Mouse (Mus musculus) CH12.LX (cell line): Measurements from ENCODE around the gene Gm49354. TPM values are rescaled to one million over a fixed set of nuclear protein-coding genes. Genes with fewer than 3 reads are reported as not detected.

ENCODE experiments used
- DNase-seq: peaks from one replicate; pipeline ENCODE4 v3.0.0-alpha.2; 2013; ENCODE audit errors: extremely low read depth
- H3K27ac ChIP-seq: 2 replicates; pipeline ENCODE4 v1.5.1; 2012; ENCODE audit warnings: low read depth, mild to moderate bottlenecking, control low read depth, moderate library complexity; ENCODE audit not compliant: insufficient read depth
- H3K27me3 ChIP-seq: replicated peaks from 2 replicates; pipeline ENCODE3; 2012; ENCODE audit warnings: inconsistent platforms
- H3K36me3 ChIP-seq, 2 experiments: replicated peaks in 1 of 2; 2 replicates each; pipeline versions ENCODE3 to v1.6.1; 2012; ENCODE audit warnings: inconsistent platforms in 1 of 2, low read length in 1 of 2, mild to moderate bottlenecking in 1 of 2, mixed read lengths in 1 of 2, moderate library complexity in 1 of 2; ENCODE audit not compliant: control insufficient read depth in 1 of 2, insufficient read depth in 1 of 2
- H3K4me1 ChIP-seq, 2 experiments: 2 replicates each; pipeline ENCODE4 v1.6.1; 2012; ENCODE audit warnings: inconsistent platforms in 1 of 2, moderate library complexity in 1 of 2; ENCODE audit not compliant: insufficient read depth in 2 of 2, control insufficient read depth in 1 of 2
- H3K4me2 ChIP-seq: 2 replicates; pipeline ENCODE4 v1.6.1; 2012; ENCODE audit warnings: low read depth, mild to moderate bottlenecking, control low read depth; ENCODE audit not compliant: poor library complexity, insufficient read depth, severe bottlenecking
- H3K4me3 ChIP-seq, 3 experiments: fragments of 150-350 bp in 1 of 3; sonication (generic) in 1 of 3; replicated peaks in 1 of 3; 2 replicates each; pipeline versions ENCODE3 to v1.5.1; 2011 to 2012; ENCODE audit warnings: low read depth in 2 of 3, low read length in 2 of 3, mild to moderate bottlenecking in 2 of 3, moderate library complexity in 2 of 3, control low read depth in 1 of 3, improper control_type of control experiment in 1 of 3, inconsistent platforms in 1 of 3, mixed read lengths in 1 of 3; ENCODE audit not compliant: poor library complexity in 1 of 3
- H3K79me2 ChIP-seq: replicated peaks from 2 replicates; pipeline ENCODE4 v1.6.1; 2012; ENCODE audit warnings: mild to moderate bottlenecking, moderate library complexity; ENCODE audit not compliant: control insufficient read depth, poor library complexity, insufficient read depth, severe bottlenecking; ENCODE audit errors: extremely low read depth
- H3K9ac ChIP-seq: 2 replicates; pipeline ENCODE4 v1.6.1; 2012; ENCODE audit warnings: low read depth, mild to moderate bottlenecking, control low read depth, moderate library complexity; ENCODE audit not compliant: insufficient read depth
- H3K9me3 ChIP-seq: replicated peaks from 2 replicates; pipeline ENCODE3; 2012; ENCODE audit warnings: low read length, inconsistent platforms, mixed read lengths
- BHLHE40 ChIP-seq: IDR thresholded peaks from 2 replicates; pipeline ENCODE4 v1.6.1; 2011; ENCODE audit warnings: mild to moderate bottlenecking, low read depth, low read length, improper control_type of control experiment
- CHD1 ChIP-seq: IDR thresholded peaks from 2 replicates; pipeline ENCODE4 v1.6.1; 2012; ENCODE audit warnings: low read depth, low read length, improper control_type of control experiment, inconsistent platforms
- CHD2 ChIP-seq: IDR thresholded peaks from 2 replicates; pipeline ENCODE4 v1.6.1; 2011; ENCODE audit warnings: low read length, improper control_type of control experiment
- HCFC1 ChIP-seq: IDR thresholded peaks from 2 replicates; pipeline ENCODE4 v1.6.1; 2012; ENCODE audit warnings: low read depth, mild to moderate bottlenecking, inconsistent platforms, low read length, improper control_type of control experiment
- IRF4 ChIP-seq: IDR thresholded peaks from 2 replicates; pipeline ENCODE4 v1.6.1; 2014; ENCODE audit warnings: low read depth, mild to moderate bottlenecking, inconsistent platforms, low read length, improper control_type of control experiment
- JUN ChIP-seq: IDR thresholded peaks from 2 replicates; pipeline ENCODE4 v1.6.1; 2011; ENCODE audit warnings: low read depth, mild to moderate bottlenecking, low read length, improper control_type of control experiment, moderate library complexity; ENCODE audit not compliant: insufficient read depth
- JUND ChIP-seq: conservative IDR thresholded peaks from 2 replicates; pipeline ENCODE4 v1.6.1; 2011; ENCODE audit warnings: low read depth, low read length, improper control_type of control experiment
- MAFK ChIP-seq: IDR thresholded peaks from 2 replicates; pipeline ENCODE4 v1.6.1; 2011; ENCODE audit warnings: low read length, improper control_type of control experiment; ENCODE audit not compliant: insufficient replicate concordance
- MAX ChIP-seq: IDR thresholded peaks from 2 replicates; pipeline ENCODE4 v1.6.1; 2011; ENCODE audit warnings: low read length, improper control_type of control experiment
- MAZ ChIP-seq: IDR thresholded peaks from 2 replicates; pipeline ENCODE4 v1.6.1; 2012; ENCODE audit warnings: low read depth, mild to moderate bottlenecking, inconsistent platforms, low read length, improper control_type of control experiment, moderate library complexity
- MYC ChIP-seq: IDR thresholded peaks from 2 replicates; pipeline ENCODE4 v1.6.1; 2011; ENCODE audit warnings: low read depth, mild to moderate bottlenecking, improper control_type of control experiment, low read length
- NRF1 ChIP-seq: IDR thresholded peaks from 2 replicates; pipeline ENCODE4 v1.6.1; 2014; ENCODE audit warnings: low read depth, mild to moderate bottlenecking, inconsistent platforms, low read length, improper control_type of control experiment, moderate library complexity
- POLR2A ChIP-seq: IDR thresholded peaks from 2 replicates; pipeline ENCODE4 v1.6.1; 2011; ENCODE audit warnings: low read depth, mild to moderate bottlenecking, improper control_type of control experiment, low read length
- SIN3A ChIP-seq: IDR thresholded peaks from 2 replicates; pipeline ENCODE4 v1.6.1; 2012; ENCODE audit warnings: low read length, improper control_type of control experiment, inconsistent platforms
- TBP ChIP-seq: conservative IDR thresholded peaks from 2 replicates; pipeline ENCODE4 v1.6.1; 2011; ENCODE audit warnings: low read depth, low read length, improper control_type of control experiment
- UBTF ChIP-seq: IDR thresholded peaks from 2 replicates; pipeline ENCODE4 v1.6.1; 2012; ENCODE audit warnings: low read depth, mild to moderate bottlenecking, inconsistent platforms, low read length, improper control_type of control experiment, moderate library complexity
- USF2 ChIP-seq: conservative IDR thresholded peaks from 2 replicates; pipeline ENCODE4 v1.6.1; 2011; ENCODE audit warnings: low read depth, low read length, improper control_type of control experiment
- dilution Hi-C: fragments of 300-500 bp; cut with MboI; formaldehyde crosslinking; loops from 2 replicates; pipeline ENCODE4 v1.14.3; 2020; ENCODE audit warnings: low sequenced_read_pairs; ENCODE audit not compliant: extremely low pct_unique_long_range_greater_than_20kb, extremely low pct_ligation_motif_present
- in situ Hi-C: fragments of 300-500 bp; cut with MboI; formaldehyde crosslinking; loops from 3 replicates; pipeline ENCODE4 v1.14.3; 2019; ENCODE audit warnings: low sequenced_read_pairs, low pct_ligation_motif_present, low pct_unique_long_range_greater_than_20kb, mixed read lengths
- polyA plus RNA-seq: library from polyadenylated mRNA; unstranded; fragments of >175 nt; gene quantifications from 2 replicates; pipeline ENCODE4 v1.2.1, GENCODE M21; 2012; ENCODE audit warnings: low read depth; ENCODE audit not compliant: insufficient read length
- total RNA-seq, 2 experiments: library from RNA; depleted of rRNA; stranded (reverse); fragments of 300-350 nt in 1 of 2; fragments of >200 nt in 1 of 2; gene quantifications; 2 replicates each; pipeline ENCODE4 v1.2.3; 2012 to 2014

Gm49354 gene
- total and polyA plus RNA-seq, 3 experiments = not detected

GRCm38 (mm10) chr13:59814109-59814591 lies 32.1 kb upstream of the Gm49354 start:
- no peak for DNase-seq
- H3K4me2 ChIP-seq = no peak overlapping the region
- H3K4me3 ChIP-seq = no peak overlapping the region
- in situ Hi-C loops = no loop called here
- peaks cover 10% of the 10 kb centered on the region for H3K79me2 ChIP-seq
- H3K4me1 ChIP-seq = peaks cover 3 to 11% of the 10 kb centered on the region in 2 experiments; a peak in 3 of 4 replicates
- H3K9me3 ChIP-seq = no peaks in the 10 kb centered on the region
- peaks cover 53 to 85% of the 10 kb centered on the region in 2 experiments for H3K36me3 ChIP-seq
- dilution Hi-C loops = no loop called here
- H3K27ac ChIP-seq = no peak overlapping the region
- no peaks in the 10 kb centered on the region for H3K27me3 ChIP-seq
- TF ChIP-seq MAFK (no peak), NRF1 (no peak), UBTF (no peak), JUND (no peak), TBP (no peak), CHD2 (no peak), POLR2A (no peak), JUN (no peak), USF2 (no peak), CHD1 (no peak), MAZ (no peak)
- H3K9ac ChIP-seq = no peak overlapping the region

- Histone ChIP-seq H3K9me3 (no peaks in the 10 kb centered on the region), H3K79me2 (no peaks in the 10 kb centered on the region), H3K27me3 (no peaks in the 10 kb centered on the region), H3K4me2 (no peak overlapping the region), H3K4me1 (no peaks in the 10 kb centered on the region), H3K9ac (no peak overlapping the region), H3K27ac (no peak overlapping the region), H3K4me3 (no peak overlapping the region), H3K36me3 (peaks cover 57 to 90% of the 10 kb centered on the region in 2 experiments)
- no peak for TF ChIP-seq POLR2A
- TF ChIP-seq CHD1 = no peak
- TF ChIP-seq MAX = no peak
- TF ChIP-seq HCFC1 = no peak
- no peak for TF ChIP-seq CHD2
- no peak for TF ChIP-seq MYC
- no peak for TF ChIP-seq NRF1
- TF ChIP-seq MAZ = no peak
- no peak for TF ChIP-seq TBP
- no peak for TF ChIP-seq IRF4
- no peak for TF ChIP-seq SIN3A
- TF ChIP-seq BHLHE40 = no peak
- in situ Hi-C loops (no loop called here), dilution Hi-C loops (no loop called here)
- no peak for DNase-seq
These were observed 29.5 kb upstream of the Gm49354 start for GRCm38 (mm10) chr13:59811581-59811980.
